ENCODE assay signal across 15 mouse cellular contexts in the genomic region with DNA sequence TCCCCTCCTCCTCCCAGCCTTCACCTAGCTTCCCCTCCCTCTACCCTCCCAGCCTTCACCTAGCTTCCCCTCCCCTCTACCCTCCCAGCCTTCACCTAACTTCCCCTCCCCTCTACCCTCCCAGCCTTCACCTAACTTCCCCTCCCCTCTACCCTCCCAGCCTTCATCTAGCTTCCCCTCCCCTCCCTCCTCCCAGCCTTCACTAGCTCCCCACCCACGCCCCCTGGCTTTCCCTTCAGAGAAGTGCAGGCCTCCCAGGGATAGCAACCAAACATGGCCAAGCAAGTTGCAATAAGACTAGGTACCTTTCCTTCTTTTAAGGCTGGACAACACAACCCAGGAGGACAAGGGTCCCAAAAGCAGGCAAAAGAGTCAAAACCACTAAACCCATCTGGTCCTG.
"Had no signal": no experiment of that assay in that cellular context is flagged by ENCODE, and none has a peak within 500 bp of the region (broad histone marks: within the 10 kb centered on the region; RNA-seq: fewer than 3 reads in every experiment).

No protein-coding gene starts in this region.

- H3K27me3 ChIP-seq: liver, embryonic 13.5 days; midbrain, embryonic 15.5 days; stomach, embryonic 15.5 days had no signal

- H3K4me2 ChIP-seq: liver, embryonic 13.5 days; midbrain, embryonic 11.5 days; midbrain, embryonic 15.5 days; neural tube, embryonic 13.5 days; stomach, embryonic 15.5 days had no signal

- DNase-seq: kidney, adult 8-10 months; kidney, postnatal 25 days; liver, embryonic 13.5 days; lung, adult 2 months; lung, postnatal 36 days; retina, postnatal 1 day; right cerebral cortex, postnatal 14 days; thymus, postnatal 36 days had no signal

- H3K4me1 ChIP-seq: liver, embryonic 13.5 days; midbrain, embryonic 15.5 days; neural tube, embryonic 13.5 days; stomach, embryonic 15.5 days had no signal

- H3K27ac ChIP-seq: left cerebral cortex, adult 2 months; limb, embryonic 10.5 days; liver, embryonic 13.5 days; midbrain, embryonic 15.5 days; neural tube, embryonic 13.5 days; stomach, embryonic 15.5 days had no signal

- H3K9ac ChIP-seq: liver, embryonic 13.5 days; midbrain, embryonic 15.5 days; neural tube, embryonic 13.5 days; stomach, embryonic 15.5 days had no signal

- H3K4me3 ChIP-seq: left cerebral cortex, adult 2 months; limb, embryonic 10.5 days; liver, embryonic 13.5 days; midbrain, embryonic 15.5 days; neural tube, embryonic 13.5 days; stomach, embryonic 15.5 days had no signal

- H3K36me3 ChIP-seq: limb, embryonic 10.5 days; liver, embryonic 13.5 days; midbrain, embryonic 15.5 days; neural tube, embryonic 13.5 days; stomach, embryonic 15.5 days had no signal

- ATAC-seq: lung, postnatal 0 days; midbrain, embryonic 15.5 days had no signal

- H3K9me3 ChIP-seq: limb, embryonic 10.5 days; liver, embryonic 13.5 days; midbrain, embryonic 15.5 days; neural tube, embryonic 13.5 days; stomach, embryonic 15.5 days had no signal
